Mouse (Mus musculus) embryonic facial prominence, embryonic 10.5 days (tissue): Measurements from ENCODE around the gene Tex2. TPM values are rescaled to one million over a fixed set of nuclear protein-coding genes. Genes with fewer than 3 reads are reported as not detected.

Source experiments
- DNase-seq: peaks from one replicate; pipeline ENCODE4 v3.0.0-alpha.2; 2017; ENCODE audit warnings: low spot score
- H3K27ac ChIP-seq: fragments of 300-500 bp; sonication (generic); replicated peaks from 2 replicates; pipeline ENCODE4 v1.5.1; 2016; ENCODE audit warnings: mild to moderate bottlenecking
- H3K27me3 ChIP-seq: fragments of 300-500 bp; sonication (generic); replicated peaks from 2 replicates; pipeline ENCODE4 v1.6.1; 2016; ENCODE audit warnings: low read depth, mild to moderate bottlenecking; ENCODE audit not compliant: poor library complexity, severe bottlenecking
- H3K36me3 ChIP-seq: fragments of 300-500 bp; sonication (generic); replicated peaks from 2 replicates; pipeline ENCODE4 v1.6.1; 2016; ENCODE audit warnings: mild to moderate bottlenecking, moderate library complexity
- H3K4me1 ChIP-seq: fragments of 300-500 bp; sonication (generic); 2 replicates; pipeline ENCODE4 v1.6.1; 2016
- H3K4me3 ChIP-seq: fragments of 300-500 bp; sonication (generic); 2 replicates; pipeline ENCODE4 v1.5.1; 2016; ENCODE audit warnings: mild to moderate bottlenecking, moderate library complexity
- H3K9me3 ChIP-seq: fragments of 300-500 bp; sonication (generic); 2 replicates; pipeline ENCODE4 v1.6.1; 2016; ENCODE audit warnings: mild to moderate bottlenecking
- WGBS: fragments of 180-500 bp; shearing (Covaris S2); methylation state at CpG from one replicate; pipeline ENCODE4 v1.1.7; 2016; 5-methylcytosine and 5-hydroxymethylcytosine counted together
- polyA plus RNA-seq: library from polyadenylated mRNA; unstranded; fragments of >200 nt; fragmentation: Nextera tagmentation; extraction: Ambion mirVana; gene quantifications from 2 replicates; pipeline ENCODE4 v1.2.1, GENCODE M21; 2016

Gene Tex2
- polyA plus RNA-seq, 1 experiment from 2014 or later, result 6.8 TPM

DNA sequence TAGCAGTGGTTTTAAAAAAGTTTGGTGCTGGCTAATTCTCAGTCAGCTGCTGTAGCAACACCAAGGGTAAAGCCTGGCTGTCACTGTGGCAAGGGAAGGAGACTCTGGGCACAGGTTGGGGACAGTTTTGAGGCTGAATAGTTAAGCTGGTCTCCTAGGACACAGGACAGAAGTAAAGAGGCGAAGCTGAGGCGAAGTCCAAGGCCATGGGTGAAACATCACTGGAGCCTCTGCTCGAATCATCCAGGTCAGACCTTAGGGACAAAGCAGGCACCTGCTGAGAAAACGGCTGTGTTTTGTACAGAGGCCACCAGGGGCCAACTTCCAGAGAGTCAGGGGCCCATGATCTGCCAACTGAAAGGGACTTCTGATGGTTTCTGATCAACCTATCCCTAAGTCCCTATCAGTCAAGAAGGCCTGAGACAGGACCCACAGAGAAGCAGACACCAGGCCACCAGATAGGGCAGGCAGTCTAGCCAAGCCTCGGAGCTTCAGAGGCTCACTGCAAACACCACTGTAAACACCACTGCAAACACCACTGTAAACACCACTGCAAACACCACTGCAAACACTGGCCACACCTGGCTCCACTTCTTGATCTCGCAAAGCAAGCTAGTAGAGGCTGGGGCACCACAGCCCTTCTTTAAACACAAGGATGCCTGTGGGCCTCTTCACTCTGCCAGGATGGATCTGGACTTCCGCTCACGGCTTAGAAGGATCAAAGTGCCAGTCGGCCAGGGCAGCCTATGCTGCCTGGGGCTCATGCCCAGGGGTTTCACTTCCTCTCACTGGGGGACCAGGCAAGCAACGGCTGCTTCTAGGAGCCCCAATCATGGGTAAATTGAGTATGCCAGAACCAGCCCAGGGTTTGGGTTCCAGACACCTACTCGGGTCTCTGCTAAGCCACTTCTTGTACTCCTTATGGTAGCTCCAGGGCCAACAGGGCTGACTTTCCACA is 41.9 kb downstream of the Tex2 start:
- H3K27ac ChIP-seq, result peak overlapping the region; percentile 54
- WGBS, result 81% methylated on average over 11 of the region's 11 CpGs

GRCm38 (mm10) chr11:106568329-106568960 is 44.8 kb downstream of the Tex2 start:
- H3K27ac ChIP-seq, result no peak overlapping the region
- H3K36me3 ChIP-seq, result peaks cover 25% of the 10 kb centered on the region
- H3K4me3 ChIP-seq, result no peak overlapping the region
- DNase-seq, result no peak
- H3K9me3 ChIP-seq, result no peaks in the 10 kb centered on the region
- 84% methylated on average over 14 of the region's 14 CpGs for WGBS
- H3K4me1 ChIP-seq, result peaks cover 30% of the 10 kb centered on the region
- H3K27me3 ChIP-seq, result no peaks in the 10 kb centered on the region

More for the DNA sequence above, 41.9 kb downstream of the Tex2 start:
- no peaks in the 10 kb centered on the region for H3K9me3 ChIP-seq
- H3K27me3 ChIP-seq, result no peaks in the 10 kb centered on the region
- H3K36me3 ChIP-seq, result peaks cover 22% of the 10 kb centered on the region
- peaks cover 44% of the 10 kb centered on the region for H3K4me1 ChIP-seq
- no peak for DNase-seq
- H3K4me3 ChIP-seq, result no peak overlapping the region

DNA sequence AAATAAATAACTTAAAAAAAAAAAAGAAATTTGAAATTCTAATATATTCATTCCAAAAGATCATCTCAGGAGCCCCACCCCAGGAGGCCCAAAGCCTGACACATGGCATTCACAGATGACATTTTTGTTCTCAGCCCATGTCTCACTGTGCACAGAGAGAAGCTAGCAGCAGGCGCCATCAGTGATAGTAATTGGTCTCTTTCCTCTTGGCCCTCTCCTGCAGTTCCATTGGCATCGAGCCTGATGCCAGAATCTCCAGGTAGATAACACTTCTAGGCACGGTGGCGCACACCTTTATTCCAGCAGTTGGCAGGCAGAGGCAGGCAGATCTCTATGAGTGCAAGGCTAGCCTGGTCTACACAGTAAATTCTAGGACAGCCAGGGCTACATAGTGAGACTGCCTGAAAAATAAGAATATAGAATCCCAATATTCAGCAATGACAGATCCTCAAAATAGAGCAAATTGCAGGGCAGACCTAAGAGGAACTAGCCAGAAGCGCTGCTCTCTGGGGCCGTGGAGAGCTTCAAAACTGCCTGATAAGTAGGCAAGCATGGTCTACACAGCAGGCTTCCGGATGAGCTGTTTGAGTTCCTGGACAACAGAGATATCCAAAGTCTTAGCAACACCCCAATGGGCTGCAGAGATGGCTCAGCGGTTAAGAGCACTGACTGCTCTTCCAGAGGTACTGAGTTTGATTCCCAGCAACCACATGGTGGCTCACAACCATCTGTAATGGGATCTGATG is 47.0 kb downstream of the Tex2 start:
- no peak overlapping the region for H3K27ac ChIP-seq
- no peak overlapping the region for H3K4me3 ChIP-seq
- no peak for DNase-seq
- H3K27me3 ChIP-seq, result no peaks in the 10 kb centered on the region
- WGBS, result 95% methylated on average over 8 of the region's 8 CpGs
- H3K36me3 ChIP-seq, result peaks cover 25% of the 10 kb centered on the region
- H3K4me1 ChIP-seq, result peaks cover 8% of the 10 kb centered on the region
- no peaks in the 10 kb centered on the region for H3K9me3 ChIP-seq

DNA sequence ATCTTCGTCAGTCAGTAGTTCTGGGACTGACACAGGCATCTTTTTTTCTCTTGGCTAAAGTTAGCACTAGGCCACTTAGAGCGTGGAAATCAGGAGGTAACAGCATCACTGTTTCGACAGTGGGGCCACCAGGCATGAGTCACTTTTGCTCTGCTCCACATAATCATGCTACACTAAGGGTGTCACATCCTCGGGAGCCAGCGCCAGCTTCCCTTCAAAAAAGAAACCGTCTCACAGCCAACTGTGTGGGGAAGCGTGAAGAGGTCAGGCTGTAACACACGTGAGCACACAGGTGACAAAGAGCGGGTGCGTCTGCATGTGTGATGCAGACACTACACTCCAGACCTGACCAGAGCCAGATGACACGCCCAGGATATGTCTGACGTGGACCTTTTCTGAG is 49.0 kb downstream of the Tex2 start:
- Histone ChIP-seq H3K9me3 (no peaks in the 10 kb centered on the region), H3K36me3 (peaks cover 25% of the 10 kb centered on the region), H3K4me1 (peaks cover 5% of the 10 kb centered on the region; the same call in 1 of the 2 replicates), H3K4me3 (no peak overlapping the region), H3K27ac (no peak overlapping the region), H3K27me3 (no peaks in the 10 kb centered on the region)
- no peak for DNase-seq
- 84% methylated on average over 12 of the region's 12 CpGs for WGBS

GRCm38 (mm10) chr11:106562707-106563106 is 50.5 kb downstream of the Tex2 start:
- H3K36me3 ChIP-seq, result peaks cover 18% of the 10 kb centered on the region
- H3K27me3 ChIP-seq, result no peaks in the 10 kb centered on the region
- DNase-seq, result no peak
- no peak overlapping the region for H3K27ac ChIP-seq
- WGBS, result 90% methylated on average over 4 of the region's 4 CpGs
- peaks cover 14% of the 10 kb centered on the region for H3K4me1 ChIP-seq
- H3K4me3 ChIP-seq, result no peak overlapping the region
- H3K9me3 ChIP-seq, result no peaks in the 10 kb centered on the region

GRCm38 (mm10) chr11:106559773-106560172 is 53.5 kb downstream of the Tex2 start:
- no peaks in the 10 kb centered on the region for H3K27me3 ChIP-seq
- no peak overlapping the region for H3K4me3 ChIP-seq
- H3K9me3 ChIP-seq, result no peaks in the 10 kb centered on the region
- no peak overlapping the region for H3K27ac ChIP-seq
- peaks cover 38% of the 10 kb centered on the region for H3K4me1 ChIP-seq
- no peak for DNase-seq
- H3K36me3 ChIP-seq, result no peaks in the 10 kb centered on the region
- 93% methylated on average over 7 of the region's 7 CpGs for WGBS

DNA sequence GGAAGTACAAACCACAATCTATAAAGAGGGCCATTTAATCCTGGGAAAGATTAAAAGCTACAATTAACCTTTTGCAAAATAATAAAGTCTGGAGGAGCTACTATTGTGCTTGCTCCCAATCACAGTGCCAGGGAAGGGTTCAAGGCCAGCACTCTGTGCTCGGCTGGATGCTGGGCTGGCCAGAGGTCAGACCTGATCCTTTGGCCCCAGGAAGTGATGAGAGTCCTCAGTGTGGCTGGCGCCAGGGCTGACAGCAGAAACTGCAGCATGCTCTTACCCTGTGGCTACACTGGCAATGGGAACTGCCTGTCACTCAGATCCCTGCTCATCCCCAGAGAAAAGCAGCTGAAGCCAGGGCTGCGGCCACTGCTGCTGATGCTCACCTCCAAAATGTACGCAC is 55.2 kb downstream of the Tex2 start:
- peak overlapping the region; percentile 59 for H3K27ac ChIP-seq
- 55% methylated on average over 4 of the region's 4 CpGs for WGBS
- H3K27me3 ChIP-seq, result no peaks in the 10 kb centered on the region

GRCm38 (mm10) chr11:106557398-106557797 is 55.8 kb downstream of the Tex2 start:
- no peak for DNase-seq
- Histone ChIP-seq H3K4me1 (peaks cover 39% of the 10 kb centered on the region), H3K27me3 (no peaks in the 10 kb centered on the region), H3K27ac (peak overlapping the region; percentile 59; the same call in 1 of the 2 replicates), H3K9me3 (no peaks in the 10 kb centered on the region), H3K4me3 (no peak overlapping the region), H3K36me3 (no peaks in the 10 kb centered on the region)
- 65% methylated on average over 7 of the region's 7 CpGs for whole genome bisulfite sequencing

More for the DNA sequence above, 55.2 kb downstream of the Tex2 start:
- no peak for DNase-seq
- Histone ChIP-seq H3K36me3 (no peaks in the 10 kb centered on the region), H3K9me3 (no peaks in the 10 kb centered on the region), H3K4me1 (peaks cover 39% of the 10 kb centered on the region), H3K4me3 (no peak overlapping the region)

GRCm38 (mm10) chr11:106556689-106557088 is 56.5 kb downstream of the Tex2 start:
- H3K4me3 ChIP-seq, result no peak overlapping the region
- no peaks in the 10 kb centered on the region for H3K27me3 ChIP-seq
- 74% methylated on average over 4 of the region's 4 CpGs for WGBS
- no peak for DNase-seq
- 0 out of 2 replicates have a peak, but pooled peaks cover 2% of the 10 kb centered on the region for H3K36me3 ChIP-seq
- no peaks in the 10 kb centered on the region for H3K9me3 ChIP-seq
- peak overlapping the region; percentile 59 for H3K27ac ChIP-seq
- peaks cover 39% of the 10 kb centered on the region for H3K4me1 ChIP-seq

DNA sequence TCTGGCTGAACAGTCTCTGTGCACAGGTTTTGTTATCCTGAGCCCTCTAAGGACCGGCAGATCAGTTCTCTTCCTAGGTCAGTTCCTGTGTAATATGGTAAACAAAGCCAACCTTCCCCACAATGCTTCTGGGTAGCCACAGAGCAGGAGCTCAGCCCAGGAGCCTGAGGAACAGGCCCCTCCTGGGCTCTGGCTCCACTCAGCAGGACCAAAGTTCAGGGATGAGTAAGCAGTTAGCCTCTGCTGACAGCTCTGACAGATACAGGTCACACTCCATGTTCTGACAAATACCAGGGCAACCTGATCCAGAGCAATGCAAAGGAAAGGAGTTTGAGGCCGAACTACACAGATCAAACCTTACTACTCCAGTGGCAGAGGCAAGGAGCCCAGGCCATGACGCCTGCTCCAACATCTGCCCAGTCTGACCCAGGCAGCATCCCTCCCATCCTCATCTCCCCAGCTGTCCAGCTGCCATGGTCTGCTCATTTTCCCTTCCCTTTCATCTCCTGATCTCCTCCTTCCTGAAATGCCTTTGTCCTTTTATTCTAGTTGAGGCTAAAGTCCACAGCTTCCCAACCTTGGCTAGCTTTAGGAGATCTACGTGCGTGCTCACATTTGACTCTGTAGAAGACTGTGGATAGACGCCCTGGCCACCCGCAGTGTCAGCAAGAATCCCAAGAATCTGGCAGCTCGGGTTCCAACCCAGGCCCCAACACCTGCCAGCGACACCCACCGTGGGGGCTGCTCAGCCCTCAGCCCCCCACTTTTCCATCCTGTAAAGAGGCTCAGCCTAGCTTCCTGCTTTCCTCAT is 57.2 kb downstream of the Tex2 start:
- H3K27ac ChIP-seq, result peak overlapping the region; percentile 66
- WGBS, result 49% methylated on average over 10 of the region's 10 CpGs

DNA sequence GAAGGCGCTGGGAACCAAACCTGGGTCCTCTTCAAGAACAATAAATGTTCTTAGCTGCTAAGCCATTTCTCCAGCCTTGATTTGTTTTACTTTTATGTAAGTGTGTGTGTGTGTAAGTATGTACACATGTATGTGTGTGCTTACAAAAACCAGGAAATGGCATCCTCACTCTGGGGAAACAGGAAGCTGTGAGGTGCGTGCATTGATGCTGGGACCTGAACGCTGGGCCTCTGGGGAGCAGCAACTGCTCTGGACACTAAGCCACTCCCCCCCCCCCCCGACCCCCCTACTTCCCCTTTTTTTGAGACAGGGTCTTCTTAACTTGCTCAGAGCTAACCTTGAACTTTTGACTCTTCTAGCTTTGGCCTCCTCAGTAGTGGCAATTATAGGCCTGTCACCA is 62.8 kb downstream of the Tex2 start:
- Histone ChIP-seq H3K27me3 (no peaks in the 10 kb centered on the region), H3K9me3 (no peaks in the 10 kb centered on the region), H3K4me3 (no peak overlapping the region), H3K36me3 (peaks cover 26% of the 10 kb centered on the region), H3K27ac (no peak overlapping the region), H3K4me1 (peaks cover 7% of the 10 kb centered on the region)
- 95% methylated on average over 4 of the region's 4 CpGs for WGBS
- DNase-seq, result no peak

More for the DNA sequence above, 57.2 kb downstream of the Tex2 start:
- Histone ChIP-seq H3K4me3 (no peak overlapping the region), H3K27me3 (no peaks in the 10 kb centered on the region), H3K9me3 (no peaks in the 10 kb centered on the region), H3K4me1 (peaks cover 39% of the 10 kb centered on the region), H3K36me3 (0 out of 2 replicates have a peak, but pooled peaks cover 4% of the 10 kb centered on the region)
- no peak for DNase-seq
